Mouse (Mus musculus) forebrain, embryonic 12.5 days (tissue): ENCODE measurements around the gene Astn2. TPM values are rescaled to one million over a fixed set of nuclear protein-coding genes. Genes with fewer than 3 reads are reported as not detected.
A peak's percentile ranks its signal among the peaks of the same experiment; 100 is the strongest.

ENCODE experiments used
- ATAC-seq: fragments of 200-750 bp; cut with Nextera tagmentation; 2 replicates; pipeline ENCODE4 v1.8.0; 2017; ENCODE audit warnings: moderate TSS enrichment; ENCODE audit not compliant: low FRiP score
- H3K27ac ChIP-seq: fragments of 300-500 bp; sonication (generic); 2 replicates; pipeline ENCODE4 v1.5.1; 2016; ENCODE audit warnings: mild to moderate bottlenecking
- H3K27me3 ChIP-seq: fragments of 300-500 bp; sonication (generic); 2 replicates; pipeline ENCODE4 v1.6.1; 2016; ENCODE audit warnings: mild to moderate bottlenecking
- H3K36me3 ChIP-seq: fragments of 300-500 bp; sonication (generic); replicated peaks from 2 replicates; pipeline ENCODE4 v1.6.1; 2016; ENCODE audit warnings: mild to moderate bottlenecking
- H3K4me1 ChIP-seq: fragments of 300-500 bp; sonication (generic); 2 replicates; pipeline ENCODE4 v1.6.1; 2016
- H3K4me2 ChIP-seq: fragments of 300-500 bp; sonication (generic); 2 replicates; pipeline ENCODE4 v1.6.1; 2016; ENCODE audit warnings: mild to moderate bottlenecking, moderate library complexity
- H3K4me3 ChIP-seq: fragments of 300-500 bp; sonication (generic); replicated peaks from 2 replicates; pipeline ENCODE4 v1.5.1; 2016; ENCODE audit warnings: mild to moderate bottlenecking
- H3K9ac ChIP-seq: fragments of 300-500 bp; sonication (generic); 2 replicates; pipeline ENCODE4 v1.6.1; 2016; ENCODE audit warnings: mild to moderate bottlenecking
- H3K9me3 ChIP-seq: fragments of 300-500 bp; sonication (generic); 2 replicates; pipeline ENCODE4 v1.6.1; 2016
- WGBS: fragments of 180-500 bp; shearing (Covaris S2); methylation state at CpG from one replicate; pipeline ENCODE4 v1.1.7; 2016; 5-methylcytosine and 5-hydroxymethylcytosine counted together
- polyA plus RNA-seq: library from polyadenylated mRNA; unstranded; fragments of >200 nt; fragmentation: Nextera tagmentation; extraction: Ambion mirVana; gene quantifications from 2 replicates; pipeline ENCODE4 v1.2.1, GENCODE M21; 2016

The Astn2 gene
- polyA plus RNA-seq, 1 experiment from 2014 or later, result 1.9 TPM

GRCm38 (mm10) chr4:65605151-65605702 lies 799.2 kb downstream of the Astn2 start:
- peak; percentile 88 for ATAC-seq
- H3K4me1 ChIP-seq, result peaks cover 28% of the 10 kb centered on the region
- no peaks in the 10 kb centered on the region for H3K27me3 ChIP-seq
- no peaks in the 10 kb centered on the region for H3K36me3 ChIP-seq
- peak overlapping the region; percentile 79 for H3K9ac ChIP-seq
- H3K27ac ChIP-seq, result peak overlapping the region; percentile 56; the same call in 1 of the 2 replicates
- H3K9me3 ChIP-seq, result no peaks in the 10 kb centered on the region
- H3K4me2 ChIP-seq, result peak overlapping the region; percentile 66
- WGBS, result 1% methylated on average over 21 of the region's 21 CpGs
- H3K4me3 ChIP-seq, result peak overlapping the region; percentile 66

GRCm38 (mm10) chr4:65604504-65605150 lies 799.8 kb downstream of the Astn2 start, which contains the start of gene Trim32:
Trim32 (plus strand) TSS chr4:65604986.
- Histone ChIP-seq H3K9me3 (no peaks in the 10 kb centered on the region), H3K27ac (peak within 1 kb of the TSS; percentile 56; the same call in 1 of the 2 replicates), H3K9ac (peak within 1 kb of the TSS; percentile 79), H3K27me3 (no peaks in the 10 kb centered on the region), H3K4me1 (peaks cover 25% of the 10 kb centered on the region), H3K4me2 (peak within 1 kb of the TSS; percentile 66), H3K36me3 (no peaks in the 10 kb centered on the region), H3K4me3 (peak within 1 kb of the TSS; percentile 66)
- ATAC-seq, result peak; percentile 98
- 2% methylated on average over 33 of the region's 33 CpGs for WGBS

- no peak for ATAC-seq
- no peak overlapping the region for H3K27ac ChIP-seq
- H3K4me1 ChIP-seq, result no peaks in the 10 kb centered on the region
- H3K9ac ChIP-seq, result no peak overlapping the region
- H3K36me3 ChIP-seq, result no peaks in the 10 kb centered on the region
- 79% methylated on average over 5 of the region's 5 CpGs for WGBS
- no peaks in the 10 kb centered on the region for H3K9me3 ChIP-seq
- H3K4me3 ChIP-seq, result no peak overlapping the region
- no peak overlapping the region for H3K4me2 ChIP-seq
- H3K27me3 ChIP-seq, result no peaks in the 10 kb centered on the region
Observed at GRCm38 (mm10) chr4:65594601-65595369, 809.6 kb downstream of the Astn2 start.

- peak; percentile 73 for ATAC-seq
- Histone ChIP-seq H3K9me3 (no peaks in the 10 kb centered on the region), H3K27me3 (no peaks in the 10 kb centered on the region)
Observed at GRCm38 (mm10) chr4:65589780-65590179, 814.6 kb downstream of the Astn2 start.

GRCm38 (mm10) chr4:65586947-65587346 lies 817.5 kb downstream of the Astn2 start:
- no peak overlapping the region for H3K9ac ChIP-seq
- H3K9me3 ChIP-seq, result no peaks in the 10 kb centered on the region
- WGBS, result 42% methylated on average over 5 of the region's 5 CpGs
- no peak overlapping the region for H3K27ac ChIP-seq
- no peaks in the 10 kb centered on the region for H3K36me3 ChIP-seq
- no peak overlapping the region for H3K4me2 ChIP-seq
- H3K4me3 ChIP-seq, result no peak overlapping the region
- no peaks in the 10 kb centered on the region for H3K4me1 ChIP-seq
- no peaks in the 10 kb centered on the region for H3K27me3 ChIP-seq
- ATAC-seq, result no peak

More at GRCm38 (mm10) chr4:65589780-65590179, 814.6 kb downstream of the Astn2 start:
- Histone ChIP-seq H3K4me3 (no peak overlapping the region), H3K4me2 (no peak overlapping the region), H3K27ac (no peak overlapping the region), H3K4me1 (no peaks in the 10 kb centered on the region), H3K36me3 (no peaks in the 10 kb centered on the region), H3K9ac (no peak overlapping the region)

GRCm38 (mm10) chr4:65580254-65580653 lies 824.2 kb downstream of the Astn2 start:
- Histone ChIP-seq H3K9ac (no peak overlapping the region), H3K27ac (no peak overlapping the region), H3K4me3 (no peak overlapping the region), H3K4me2 (no peak overlapping the region), H3K27me3 (no peaks in the 10 kb centered on the region), H3K4me1 (no peaks in the 10 kb centered on the region), H3K36me3 (no peaks in the 10 kb centered on the region), H3K9me3 (no peaks in the 10 kb centered on the region)
- WGBS, result 59% methylated on average over 1 of the region's 1 CpGs
- ATAC-seq, result no peak

GRCm38 (mm10) chr4:65565493-65565892 lies 838.9 kb downstream of the Astn2 start:
- no peak overlapping the region for H3K4me2 ChIP-seq
- H3K27ac ChIP-seq, result no peak overlapping the region
- WGBS, result 57% methylated on average over 4 of the region's 4 CpGs
- H3K9ac ChIP-seq, result no peak overlapping the region
- no peaks in the 10 kb centered on the region for H3K36me3 ChIP-seq
- no peak overlapping the region for H3K4me3 ChIP-seq
- H3K4me1 ChIP-seq, result no peaks in the 10 kb centered on the region
- H3K9me3 ChIP-seq, result no peaks in the 10 kb centered on the region
- no peak for ATAC-seq
- H3K27me3 ChIP-seq, result no peaks in the 10 kb centered on the region

- no peak overlapping the region for H3K9ac ChIP-seq
- no peak for ATAC-seq
- H3K4me3 ChIP-seq, result no peak overlapping the region
- H3K4me2 ChIP-seq, result no peak overlapping the region
- WGBS, result 84% methylated on average over 6 of the region's 6 CpGs
- H3K27ac ChIP-seq, result no peak overlapping the region
- H3K36me3 ChIP-seq, result no peaks in the 10 kb centered on the region
- H3K9me3 ChIP-seq, result no peaks in the 10 kb centered on the region
- H3K4me1 ChIP-seq, result no peaks in the 10 kb centered on the region
- H3K27me3 ChIP-seq, result no peaks in the 10 kb centered on the region
Observed at GRCm38 (mm10) chr4:65548561-65548960, 855.9 kb downstream of the Astn2 start.

- H3K9ac ChIP-seq, result no peak overlapping the region
- no peak overlapping the region for H3K4me2 ChIP-seq
- H3K9me3 ChIP-seq, result no peaks in the 10 kb centered on the region
- no peaks in the 10 kb centered on the region for H3K27me3 ChIP-seq
- H3K4me3 ChIP-seq, result no peak overlapping the region
- no peaks in the 10 kb centered on the region for H3K4me1 ChIP-seq
- no peak overlapping the region for H3K27ac ChIP-seq
- ATAC-seq, result no peak
- 70% methylated on average over 2 of the region's 2 CpGs for WGBS
- H3K36me3 ChIP-seq, result no peaks in the 10 kb centered on the region
Observed at GRCm38 (mm10) chr4:65545582-65545981, 858.8 kb downstream of the Astn2 start.

- ATAC-seq, result no peak
- 83% methylated on average over 2 of the region's 2 CpGs for WGBS
Observed at GRCm38 (mm10) chr4:65532071-65532736, 872.2 kb downstream of the Astn2 start.

GRCm38 (mm10) chr4:65531621-65532020 lies 872.8 kb downstream of the Astn2 start:
- H3K4me3 ChIP-seq, result no peak overlapping the region
- H3K4me2 ChIP-seq, result no peak overlapping the region
- ATAC-seq, result no peak
- H3K9me3 ChIP-seq, result no peaks in the 10 kb centered on the region
- no peak overlapping the region for H3K9ac ChIP-seq
- no peak overlapping the region for H3K27ac ChIP-seq
- 77% methylated on average over 6 of the region's 6 CpGs for WGBS
- H3K27me3 ChIP-seq, result no peaks in the 10 kb centered on the region
- H3K36me3 ChIP-seq, result no peaks in the 10 kb centered on the region
- H3K4me1 ChIP-seq, result no peaks in the 10 kb centered on the region

More at GRCm38 (mm10) chr4:65532071-65532736, 872.2 kb downstream of the Astn2 start:
- Histone ChIP-seq H3K9ac (no peak overlapping the region), H3K9me3 (no peaks in the 10 kb centered on the region), H3K4me3 (no peak overlapping the region), H3K4me2 (no peak overlapping the region), H3K27ac (no peak overlapping the region), H3K27me3 (no peaks in the 10 kb centered on the region), H3K36me3 (no peaks in the 10 kb centered on the region), H3K4me1 (no peaks in the 10 kb centered on the region)

GRCm38 (mm10) chr4:65530901-65531300 lies 873.5 kb downstream of the Astn2 start:
- Histone ChIP-seq H3K9ac (no peak overlapping the region), H3K27ac (no peak overlapping the region), H3K27me3 (no peaks in the 10 kb centered on the region), H3K4me1 (no peaks in the 10 kb centered on the region), H3K9me3 (no peaks in the 10 kb centered on the region), H3K4me2 (no peak overlapping the region), H3K36me3 (no peaks in the 10 kb centered on the region), H3K4me3 (no peak overlapping the region)
- 70% methylated on average over 2 of the region's 2 CpGs for WGBS
- ATAC-seq, result no peak
